Mouse (Mus musculus) lung, embryonic 14.5 days (tissue): ENCODE data around the gene Tmtc4. TPM values are rescaled to one million over a fixed set of nuclear protein-coding genes. Genes with fewer than 3 reads are reported as not detected.
A peak's percentile ranks its signal among the peaks of the same experiment; 100 is the strongest.

Experiments used
- ATAC-seq: fragments of 200-750 bp; cut with Nextera tagmentation; 2 replicates; pipeline ENCODE4 v1.8.0; 2017; ENCODE audit warnings: mild to moderate bottlenecking, moderate TSS enrichment, moderate library complexity; ENCODE audit not compliant: insufficient read depth
- DNase-seq: peaks from one replicate; pipeline ENCODE4 v3.0.0-alpha.2; 2015
- H3K27ac ChIP-seq: fragments of 300-500 bp; sonication (generic); 2 replicates; pipeline ENCODE4 v1.5.1; 2014; ENCODE audit warnings: low read depth, mild to moderate bottlenecking, moderate library complexity
- H3K27me3 ChIP-seq: fragments of 300-500 bp; sonication (generic); 2 replicates; pipeline ENCODE4 v1.6.1; 2014; ENCODE audit warnings: low read length, control low read depth; ENCODE audit not compliant: insufficient read depth
- H3K36me3 ChIP-seq: fragments of 300-500 bp; sonication (generic); 2 replicates; pipeline ENCODE4 v1.6.1; 2014; ENCODE audit warnings: control low read depth; ENCODE audit not compliant: insufficient read depth
- H3K4me1 ChIP-seq: fragments of 300-500 bp; sonication (generic); 2 replicates; pipeline ENCODE4 v1.6.1; 2014; ENCODE audit warnings: antibody characterized with exemption, control low read depth; ENCODE audit not compliant: insufficient read depth
- H3K4me2 ChIP-seq: fragments of 300-500 bp; sonication (generic); 2 replicates; pipeline ENCODE4 v1.6.1; 2014; ENCODE audit warnings: mild to moderate bottlenecking
- H3K4me3 ChIP-seq: fragments of 300-500 bp; sonication (generic); 2 replicates; pipeline ENCODE4 v1.5.1; 2014; ENCODE audit warnings: low read depth, low read length
- H3K9ac ChIP-seq: fragments of 300-500 bp; sonication (generic); 2 replicates; pipeline ENCODE4 v1.6.1; 2014
- H3K9me3 ChIP-seq: fragments of 300-500 bp; sonication (generic); 2 replicates; pipeline ENCODE4 v1.6.1; 2016; ENCODE audit warnings: low read depth, low read length, control low read depth
- CTCF ChIP-seq: IDR thresholded peaks from 2 replicates; pipeline ENCODE4 v1.5.1; 2016; ENCODE audit warnings: antibody characterized with exemption, low read depth
- WGBS: fragments of 180-500 bp; shearing (Covaris S2); extraction: QIAGEN DNeasy Blood & Tissue Kit; methylation state at CpG from one replicate; pipeline ENCODE4 v1.1.7; 2014; 5-methylcytosine and 5-hydroxymethylcytosine counted together
- polyA plus RNA-seq: library from polyadenylated mRNA; unstranded; fragments of >200 nt; fragmentation: Nextera tagmentation; extraction: Ambion mirVana; gene quantifications from 2 replicates; pipeline ENCODE4 v1.2.1, GENCODE M21; 2014

Tmtc4 gene
- polyA plus RNA-seq, 1 experiment from 2014 or later = 18.6 TPM

- no peaks in the 10 kb centered on the region for H3K27me3 ChIP-seq
- no peak overlapping the region for H3K4me3 ChIP-seq
- H3K4me1 ChIP-seq = peaks cover 9% of the 10 kb centered on the region
- DNase-seq (peak; percentile 50), ATAC-seq (no peak)
- WGBS = 41% methylated on average over 2 of the region's 2 CpGs
- H3K9ac ChIP-seq = no peak overlapping the region
- H3K4me2 ChIP-seq = no peak overlapping the region
- TF ChIP-seq CTCF = no peak
- no peak overlapping the region for H3K27ac ChIP-seq
- H3K36me3 ChIP-seq = no peaks in the 10 kb centered on the region
- H3K9me3 ChIP-seq = no peaks in the 10 kb centered on the region
Measured at GRCm38 (mm10) chr14:122903923-122904351, 79.9 kb downstream of the Tmtc4 start.

- peak; percentile 84 for ATAC-seq
- peak; percentile 81 for DNase-seq
- TF ChIP-seq CTCF = peak; percentile 56
- Histone ChIP-seq H3K4me1 (peaks cover 9% of the 10 kb centered on the region), H3K27ac (no peak overlapping the region), H3K9me3 (no peaks in the 10 kb centered on the region), H3K36me3 (no peaks in the 10 kb centered on the region), H3K27me3 (no peaks in the 10 kb centered on the region), H3K9ac (no peak overlapping the region), H3K4me2 (no peak overlapping the region), H3K4me3 (no peak overlapping the region)
- 48% methylated on average over 4 of the region's 4 CpGs for WGBS
Measured at GRCm38 (mm10) chr14:122902884-122903283, 81.0 kb downstream of the Tmtc4 start.

- Histone ChIP-seq H3K36me3 (no peaks in the 10 kb centered on the region), H3K9me3 (no peaks in the 10 kb centered on the region), H3K27me3 (no peaks in the 10 kb centered on the region), H3K4me1 (peaks cover 9% of the 10 kb centered on the region), H3K27ac (no peak overlapping the region), H3K4me3 (no peak overlapping the region), H3K9ac (no peak overlapping the region), H3K4me2 (no peak overlapping the region)
- TF ChIP-seq CTCF = no peak
- DNase-seq (peak; percentile 54), ATAC-seq (peak; percentile 9; the same call in 1 of the 2 replicates)
- 47% methylated on average over 2 of the region's 2 CpGs for WGBS
Measured at GRCm38 (mm10) chr14:122902136-122902535, 81.7 kb downstream of the Tmtc4 start.

DNA sequence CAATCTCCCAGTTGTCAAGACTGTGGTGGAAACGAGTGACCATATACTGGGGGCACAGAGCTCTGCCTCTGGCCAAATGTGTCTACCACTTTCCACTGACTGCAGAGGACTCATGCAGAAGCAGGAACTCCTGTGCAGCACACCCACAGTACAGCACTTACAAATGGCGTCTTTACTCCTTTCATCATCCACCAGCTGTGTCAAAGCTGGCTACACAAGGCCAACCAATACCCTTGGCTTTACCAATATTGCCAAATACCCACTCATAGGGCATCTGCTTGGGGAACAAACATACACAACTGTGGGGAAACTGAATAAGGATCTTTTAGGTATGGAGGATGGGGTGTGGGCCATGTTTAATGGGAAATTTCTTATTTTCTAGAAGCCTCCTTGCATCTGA lies 82.1 kb downstream of the Tmtc4 start:
- ATAC-seq = no peak
- Histone ChIP-seq H3K9ac (no peak overlapping the region), H3K36me3 (no peaks in the 10 kb centered on the region), H3K4me2 (no peak overlapping the region), H3K9me3 (no peaks in the 10 kb centered on the region), H3K4me3 (no peak overlapping the region), H3K4me1 (peaks cover 9% of the 10 kb centered on the region), H3K27ac (no peak overlapping the region), H3K27me3 (no peaks in the 10 kb centered on the region)
- no peak for TF ChIP-seq CTCF
- 78% methylated on average over 2 of the region's 2 CpGs for WGBS
- DNase-seq = no peak

GRCm38 (mm10) chr14:122901177-122901576 lies 82.7 kb downstream of the Tmtc4 start:
- Histone ChIP-seq H3K27ac (no peak overlapping the region), H3K4me3 (no peak overlapping the region), H3K9me3 (no peaks in the 10 kb centered on the region), H3K27me3 (no peaks in the 10 kb centered on the region), H3K4me2 (no peak overlapping the region), H3K9ac (no peak overlapping the region), H3K4me1 (peaks cover 9% of the 10 kb centered on the region), H3K36me3 (no peaks in the 10 kb centered on the region)
- ATAC-seq (no peak), DNase-seq (no peak)
- 65% methylated on average over 3 of the region's 3 CpGs for WGBS
- peak; percentile 28; the same call in 1 of the 2 replicates for TF ChIP-seq CTCF

- Histone ChIP-seq H3K36me3 (no peaks in the 10 kb centered on the region), H3K9ac (no peak overlapping the region), H3K4me2 (no peak overlapping the region), H3K27me3 (no peaks in the 10 kb centered on the region), H3K9me3 (no peaks in the 10 kb centered on the region), H3K27ac (no peak overlapping the region), H3K4me1 (peaks cover 9% of the 10 kb centered on the region), H3K4me3 (no peak overlapping the region)
- no peak for TF ChIP-seq CTCF
- ATAC-seq (peak; percentile 36; the same call in 1 of the 2 replicates), DNase-seq (no peak)
Measured at GRCm38 (mm10) chr14:122900679-122901078, 83.2 kb downstream of the Tmtc4 start.

GRCm38 (mm10) chr14:122898550-122898949 lies 85.3 kb downstream of the Tmtc4 start:
- Histone ChIP-seq H3K27me3 (no peaks in the 10 kb centered on the region), H3K4me1 (peaks cover 3% of the 10 kb centered on the region), H3K9ac (no peak overlapping the region), H3K4me2 (no peak overlapping the region), H3K36me3 (no peaks in the 10 kb centered on the region), H3K9me3 (no peaks in the 10 kb centered on the region), H3K27ac (no peak overlapping the region), H3K4me3 (no peak overlapping the region)
- no peak for ATAC-seq
- DNase-seq = no peak
- no peak; the same call in 1 of the 2 replicates for TF ChIP-seq CTCF

DNA sequence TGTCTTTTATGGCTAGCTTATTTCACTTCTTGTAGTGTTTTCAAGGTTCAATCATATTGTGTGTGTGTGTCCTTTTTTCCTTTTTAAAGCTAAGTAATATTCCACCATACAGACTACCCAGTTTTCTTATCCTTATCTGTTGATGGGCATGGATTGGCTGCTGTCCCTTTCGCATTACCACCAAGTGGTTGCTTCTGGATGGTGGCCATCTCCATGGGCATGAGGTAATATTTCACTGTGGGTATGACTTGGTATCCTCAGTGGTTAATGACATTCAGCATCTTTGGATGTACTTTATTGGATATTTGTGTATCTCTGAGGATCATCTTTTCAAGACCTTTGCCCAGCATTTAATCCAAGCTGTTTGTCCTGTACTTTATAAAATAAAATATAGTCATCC lies 87.7 kb downstream of the Tmtc4 start:
- Histone ChIP-seq H3K27ac (no peak overlapping the region), H3K36me3 (no peaks in the 10 kb centered on the region), H3K27me3 (no peaks in the 10 kb centered on the region), H3K9me3 (no peaks in the 10 kb centered on the region), H3K9ac (no peak overlapping the region), H3K4me3 (no peak overlapping the region), H3K4me2 (no peak overlapping the region), H3K4me1 (no peaks in the 10 kb centered on the region)
- WGBS = 93% methylated on average over 1 of the region's 1 CpGs
- no peak for ATAC-seq
- no peak for DNase-seq
- no peak for TF ChIP-seq CTCF
